Mouse (Mus musculus) kidney, postnatal 0 days (tissue): Measurements from ENCODE around the gene Elfn1. TPM values are rescaled to one million over a fixed set of nuclear protein-coding genes. Genes with fewer than 3 reads are reported as not detected.

ENCODE experiments used
- ATAC-seq: fragments of 200-750 bp; cut with Nextera tagmentation; replicated peaks from 2 replicates; pipeline ENCODE4 v1.8.0; 2017; ENCODE audit warnings: low read depth, moderate number of reproducible peaks, moderate TSS enrichment, moderate library complexity; ENCODE audit not compliant: low FRiP score
- DNase-seq: peaks from one replicate; pipeline ENCODE4 v3.0.0-alpha.2; 2016; ENCODE audit warnings: low spot score
- H3K27ac ChIP-seq: fragments of 300-500 bp; sonication (generic); 2 replicates; pipeline ENCODE4 v1.5.1; 2014; ENCODE audit warnings: mild to moderate bottlenecking
- H3K27me3 ChIP-seq: fragments of 300-500 bp; sonication (generic); 2 replicates; pipeline ENCODE4 v1.6.1; 2014; ENCODE audit warnings: low read length, mixed read lengths; ENCODE audit not compliant: insufficient read depth
- H3K36me3 ChIP-seq: fragments of 300-500 bp; sonication (generic); 2 replicates; pipeline ENCODE4 v1.6.1; 2014; ENCODE audit warnings: low read length, mixed read lengths; ENCODE audit not compliant: insufficient read depth
- H3K4me1 ChIP-seq: fragments of 300-500 bp; sonication (generic); replicated peaks from 2 replicates; pipeline ENCODE4 v1.6.1; 2014; ENCODE audit warnings: antibody characterized with exemption, low read length, mixed read lengths; ENCODE audit not compliant: insufficient read depth
- H3K4me2 ChIP-seq: fragments of 300-500 bp; sonication (generic); 2 replicates; pipeline ENCODE4 v1.6.1; 2014; ENCODE audit warnings: mild to moderate bottlenecking, low read length, moderate library complexity, mixed read lengths
- H3K4me3 ChIP-seq: fragments of 300-500 bp; sonication (generic); replicated peaks from 2 replicates; pipeline ENCODE4 v1.5.1; 2014; ENCODE audit warnings: low read depth, low read length
- H3K9ac ChIP-seq: fragments of 300-500 bp; sonication (generic); 2 replicates; pipeline ENCODE4 v1.6.1; 2014; ENCODE audit warnings: low read depth, low read length
- H3K9me3 ChIP-seq: fragments of 300-500 bp; sonication (generic); replicated peaks from 2 replicates; pipeline ENCODE4 v1.6.1; 2016; ENCODE audit warnings: low read length, inconsistent platforms, mixed read lengths
- CTCF ChIP-seq: IDR thresholded peaks from 2 replicates; pipeline ENCODE4 v1.5.1; 2016; ENCODE audit warnings: antibody characterized with exemption, low read depth, mild to moderate bottlenecking, moderate library complexity
- WGBS: fragments of 180-500 bp; shearing (Covaris S2); extraction: QIAGEN DNeasy Blood & Tissue Kit; methylation state at CpG from one replicate; pipeline ENCODE4 v1.1.7; 2014; 5-methylcytosine and 5-hydroxymethylcytosine counted together
- polyA plus RNA-seq: library from polyadenylated mRNA; unstranded; fragments of >200 nt; fragmentation: Nextera tagmentation; extraction: Ambion mirVana; gene quantifications from 2 replicates; pipeline ENCODE4 v1.2.1, GENCODE M21; 2015

The Elfn1 gene
- polyA plus RNA-seq, 1 experiment from 2014 or later: 0.33 TPM

DNA sequence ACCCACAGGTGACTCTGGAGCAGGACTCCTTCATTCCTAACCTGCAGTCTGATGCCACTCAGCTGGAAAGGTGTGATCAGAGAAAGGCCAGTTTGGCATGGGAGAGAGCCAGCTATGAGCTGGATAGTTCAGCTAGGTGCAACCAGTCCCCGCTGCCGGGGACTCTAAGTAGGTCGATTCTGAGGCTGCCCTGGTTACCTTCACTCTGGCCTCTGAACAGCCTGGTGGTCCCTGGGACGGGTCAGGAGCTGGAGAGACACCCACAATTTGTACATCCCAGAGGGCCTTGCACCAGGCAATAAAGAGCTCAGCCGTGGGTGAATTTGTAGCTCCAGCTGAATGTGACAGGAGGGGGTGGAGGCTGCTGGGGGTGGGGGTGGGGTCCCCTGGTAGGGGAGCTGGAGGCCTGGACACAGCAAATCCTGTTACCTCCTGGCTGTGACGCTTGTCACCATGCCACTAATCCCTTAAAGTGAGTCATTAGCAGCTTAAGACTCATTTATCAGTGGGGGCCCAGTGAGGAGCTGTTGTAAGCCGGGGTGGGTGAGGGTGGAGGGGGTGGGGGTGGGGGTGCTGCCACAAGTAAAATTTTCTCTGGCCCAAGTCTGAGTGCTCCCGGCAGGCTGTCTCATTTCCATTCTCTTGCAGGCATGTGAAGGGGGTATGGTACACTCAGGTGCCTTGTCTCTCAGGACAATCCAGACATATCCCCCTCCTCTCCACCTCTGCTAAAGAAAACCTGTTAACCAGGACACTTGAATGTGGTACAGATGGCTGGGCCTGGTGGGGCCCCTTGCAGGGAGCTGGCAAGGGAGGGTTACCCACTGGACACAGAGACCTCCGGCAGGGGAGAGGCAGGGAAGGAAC, 100.1 kb downstream of the Elfn1 start:
- ATAC-seq: no peak
- H3K4me1 ChIP-seq: 0 out of 2 replicates have a peak, but pooled peaks cover 3% of the 10 kb centered on the region
- no peak for DNase-seq
- H3K4me2 ChIP-seq: no peak overlapping the region
- H3K4me3 ChIP-seq: no peak overlapping the region
- no peaks in the 10 kb centered on the region for H3K9me3 ChIP-seq
- H3K27ac ChIP-seq: no peak overlapping the region
- no peaks in the 10 kb centered on the region for H3K36me3 ChIP-seq
- 52% methylated on average over 9 of the region's 9 CpGs for WGBS
- H3K9ac ChIP-seq: no peak overlapping the region
- no peaks in the 10 kb centered on the region for H3K27me3 ChIP-seq
- TF ChIP-seq CTCF: no peak

DNA sequence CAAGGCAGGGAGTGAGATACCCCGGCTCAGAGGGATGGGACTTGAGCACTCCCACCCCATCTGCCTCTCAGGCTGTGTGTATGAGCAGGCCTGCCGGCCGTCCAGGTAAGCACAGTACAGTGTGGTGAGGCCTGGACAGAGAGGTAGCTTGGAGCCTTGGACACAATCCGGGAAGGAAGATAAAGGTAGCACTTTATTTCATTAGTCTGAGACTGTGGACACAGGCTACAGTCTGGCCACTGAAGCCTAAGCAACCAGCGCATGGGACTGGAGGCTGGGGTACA, 100.7 kb downstream of the Elfn1 start:
- ATAC-seq (no peak), DNase-seq (no peak)
- H3K27me3 ChIP-seq: no peaks in the 10 kb centered on the region

DNA sequence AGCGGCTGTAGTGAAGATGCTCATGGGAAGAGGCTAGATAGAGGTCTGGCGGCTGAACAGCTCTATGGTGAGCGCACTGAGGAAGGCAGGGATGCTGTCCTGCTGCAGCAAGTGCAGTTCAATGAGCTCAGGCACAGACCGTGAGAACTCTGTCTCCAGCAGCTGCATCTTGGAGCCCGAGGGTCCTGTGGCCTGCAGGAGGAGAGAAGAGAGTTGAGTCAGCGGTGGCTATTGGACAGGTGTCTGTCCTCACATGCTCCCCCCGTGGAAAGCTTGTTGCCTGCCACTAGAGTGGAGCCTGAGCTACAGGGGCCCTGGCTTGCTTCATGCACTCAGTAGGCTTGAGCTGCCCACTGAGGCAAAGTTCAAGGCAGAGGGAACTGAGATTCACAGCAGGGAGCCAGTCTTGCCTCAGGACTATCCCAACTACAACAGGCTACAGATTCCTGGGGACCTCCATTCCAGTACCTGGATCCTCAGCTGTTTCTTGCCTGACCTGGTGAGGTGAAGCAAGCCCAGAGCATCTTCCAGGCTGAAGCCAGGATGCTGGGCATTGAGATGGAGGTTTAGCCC, 101.4 kb downstream of the Elfn1 start:
- Histone ChIP-seq H3K9ac (no peak overlapping the region), H3K27me3 (no peaks in the 10 kb centered on the region), H3K36me3 (no peaks in the 10 kb centered on the region), H3K4me2 (no peak overlapping the region), H3K4me3 (no peak overlapping the region), H3K4me1 (0 out of 2 replicates have a peak, but pooled peaks cover 3% of the 10 kb centered on the region), H3K27ac (no peak overlapping the region), H3K9me3 (no peaks in the 10 kb centered on the region)
- TF ChIP-seq CTCF: no peak
- DNase-seq (no peak), ATAC-seq (no peak)
- WGBS: 82% methylated on average over 7 of the region's 7 CpGs

More for the DNA sequence above, 100.7 kb downstream of the Elfn1 start:
- H3K36me3 ChIP-seq: no peaks in the 10 kb centered on the region
- no peak overlapping the region for H3K27ac ChIP-seq
- 77% methylated on average over 5 of the region's 5 CpGs for WGBS
- H3K4me3 ChIP-seq: no peak overlapping the region
- H3K4me1 ChIP-seq: 0 out of 2 replicates have a peak, but pooled peaks cover 3% of the 10 kb centered on the region
- no peak overlapping the region for H3K4me2 ChIP-seq
- no peak for TF ChIP-seq CTCF
- H3K9ac ChIP-seq: no peak overlapping the region
- H3K9me3 ChIP-seq: no peaks in the 10 kb centered on the region

DNA sequence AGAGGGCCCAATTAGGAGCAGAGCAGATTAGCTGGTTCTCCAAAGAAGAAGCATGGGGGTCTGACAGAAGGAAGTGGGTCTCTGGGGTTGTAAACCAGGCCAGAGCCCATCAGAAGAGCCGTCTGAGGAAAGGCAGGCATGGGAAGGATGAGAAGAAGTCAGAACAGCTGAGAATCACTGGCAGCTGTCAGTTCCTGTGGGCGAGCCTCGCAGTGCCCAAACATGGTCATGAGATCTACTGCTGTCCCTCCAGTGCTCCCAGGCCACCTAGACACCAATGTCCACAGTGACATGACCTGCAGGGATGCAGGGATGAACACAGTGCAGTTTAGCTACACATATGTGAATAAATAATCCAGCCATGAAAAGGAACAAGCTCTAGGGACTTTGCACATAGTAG, 102.7 kb downstream of the Elfn1 start:
- no peak for ATAC-seq
- Histone ChIP-seq H3K4me1 (0 out of 2 replicates have a peak, but pooled peaks cover 3% of the 10 kb centered on the region), H3K9ac (no peak overlapping the region), H3K4me2 (no peak overlapping the region), H3K9me3 (no peaks in the 10 kb centered on the region), H3K36me3 (no peaks in the 10 kb centered on the region), H3K27ac (no peak overlapping the region), H3K4me3 (no peak overlapping the region), H3K27me3 (no peaks in the 10 kb centered on the region)
- WGBS: 71% methylated on average over 3 of the region's 3 CpGs
- TF ChIP-seq CTCF: no peak
- no peak for DNase-seq

DNA sequence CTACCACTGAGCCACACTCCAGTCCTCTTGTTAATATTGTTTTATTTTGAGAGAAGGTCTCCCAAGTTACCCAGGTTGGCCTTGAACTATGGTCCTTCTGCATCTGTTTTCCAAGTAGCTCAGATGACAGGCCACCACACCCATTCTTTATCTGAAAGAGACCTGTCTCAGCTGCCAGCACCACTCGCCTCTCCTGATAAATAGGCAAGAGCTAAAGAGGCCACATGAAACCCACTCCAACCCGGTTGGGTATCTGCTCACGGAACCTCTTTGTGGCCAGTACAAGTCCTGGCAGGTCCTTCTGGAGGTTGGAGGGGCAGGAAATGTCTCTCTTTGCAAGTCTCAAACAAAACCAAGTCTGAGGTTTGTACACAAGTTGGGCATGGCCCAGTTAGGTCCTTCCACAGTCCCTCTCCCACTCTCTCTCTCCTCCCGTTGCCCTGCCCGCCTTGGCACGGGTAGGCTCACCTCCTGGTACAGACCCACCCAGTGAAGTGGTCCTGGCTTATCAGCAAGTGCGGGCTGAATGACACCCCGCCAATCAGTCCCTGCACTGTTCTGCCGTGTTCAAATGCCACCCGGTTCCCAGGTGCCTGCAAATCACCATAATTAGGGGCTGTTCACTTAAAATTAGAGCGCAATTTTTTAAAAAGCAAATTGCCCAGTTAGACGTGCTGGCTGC, 104.7 kb downstream of the Elfn1 start:
- no peak for TF ChIP-seq CTCF
- no peak for DNase-seq
- no peak overlapping the region for H3K27ac ChIP-seq
- H3K9ac ChIP-seq: no peak overlapping the region
- H3K36me3 ChIP-seq: no peaks in the 10 kb centered on the region
- no peak for ATAC-seq
- no peak overlapping the region for H3K4me2 ChIP-seq
- no peaks in the 10 kb centered on the region for H3K27me3 ChIP-seq
- 82% methylated on average over 12 of the region's 12 CpGs for WGBS
- 0 out of 2 replicates have a peak, but pooled peaks cover under 1% of the 10 kb centered on the region for H3K4me1 ChIP-seq
- H3K4me3 ChIP-seq: no peak overlapping the region
- no peaks in the 10 kb centered on the region for H3K9me3 ChIP-seq

DNA sequence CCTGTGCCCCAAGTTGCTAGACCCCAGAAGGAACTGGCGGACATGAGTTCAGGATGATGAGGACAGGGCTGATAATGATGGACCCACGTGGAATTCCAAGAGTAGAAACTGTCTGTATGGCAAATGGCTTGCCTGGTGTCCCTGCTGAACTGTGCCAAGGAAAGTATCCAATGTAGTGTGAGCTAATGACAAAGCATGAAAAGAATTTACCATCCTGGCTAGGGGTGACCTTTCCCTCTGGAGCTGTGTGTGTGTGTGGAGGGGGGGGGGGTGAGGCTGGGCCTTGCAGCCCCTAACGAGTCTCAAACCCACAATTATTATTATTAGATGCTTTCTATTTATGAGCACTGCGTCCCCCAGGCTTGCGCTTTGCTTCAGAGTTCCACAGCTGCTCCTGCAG, 105.9 kb downstream of the Elfn1 start:
- H3K27me3 ChIP-seq: no peaks in the 10 kb centered on the region
- no peak for ATAC-seq

More for the DNA sequence above, 105.9 kb downstream of the Elfn1 start:
- Histone ChIP-seq H3K4me1 (no peaks in the 10 kb centered on the region), H3K36me3 (no peaks in the 10 kb centered on the region), H3K9me3 (no peaks in the 10 kb centered on the region), H3K4me3 (no peak overlapping the region), H3K4me2 (no peak overlapping the region), H3K27ac (no peak overlapping the region), H3K9ac (no peak overlapping the region)
- WGBS: 80% methylated on average over 5 of the region's 5 CpGs
- no peak for DNase-seq
- no peak for TF ChIP-seq CTCF
